Mouse (Mus musculus) bone marrow, adult 2 months (tissue): Measurements from ENCODE around the gene Rpl13a.

ENCODE experiments used
- CTCF ChIP-seq: fragments of 200-500 bp; IDR thresholded peaks from 2 replicates; pipeline ENCODE4 v1.5.1; 2011; ENCODE audit warnings: low read length, control low read depth; ENCODE audit not compliant: control insufficient read depth, insufficient read depth
- POLR2A ChIP-seq: fragments of 200-500 bp; IDR thresholded peaks from 2 replicates; pipeline ENCODE4 v1.6.1; 2011; ENCODE audit warnings: low read depth, mild to moderate bottlenecking, control low read depth, low read length, borderline replicate concordance; ENCODE audit not compliant: control insufficient read depth

GRCm38 (mm10) chr7:45153586-45153985 lies 25.0 kb upstream of the Rpl13a start:
- TF ChIP-seq CTCF (no peak), POLR2A (no peak)
